Mouse (Mus musculus) small intestine, adult 2 months (tissue): ENCODE measurements around the gene Akap3. TPM values are rescaled to one million over a fixed set of nuclear protein-coding genes. Genes with fewer than 3 reads are reported as not detected.

ENCODE experiments used
- H3K27ac ChIP-seq: fragments of 200-500 bp; 2 replicates; pipeline ENCODE4 v1.5.1; 2012; ENCODE audit warnings: low read depth, low read length, control low read depth, inconsistent platforms; ENCODE audit not compliant: insufficient read depth
- H3K27me3 ChIP-seq: fragments of 200-500 bp; 2 replicates; pipeline ENCODE4 v1.6.1; 2012; ENCODE audit warnings: mild to moderate bottlenecking, moderate library complexity, low read length, inconsistent platforms; ENCODE audit not compliant: control insufficient read depth, insufficient read depth
- H3K36me3 ChIP-seq: fragments of 200-500 bp; 2 replicates; pipeline ENCODE4 v1.6.1; 2012; ENCODE audit warnings: mild to moderate bottlenecking, low read length, control low read depth, inconsistent platforms; ENCODE audit not compliant: control insufficient read depth, insufficient read depth
- H3K4me1 ChIP-seq: fragments of 200-500 bp; 2 replicates; pipeline ENCODE4 v1.6.1; 2012; ENCODE audit warnings: low read length, inconsistent platforms, mixed read lengths; ENCODE audit not compliant: control insufficient read depth, insufficient read depth, insufficient read length
- H3K4me3 ChIP-seq: fragments of 200-500 bp; 2 replicates; pipeline ENCODE4 v1.5.1; 2012; ENCODE audit warnings: low read depth, mild to moderate bottlenecking, control low read depth, inconsistent platforms, low read length, moderate library complexity
- CTCF ChIP-seq: fragments of 200-500 bp; IDR thresholded peaks from 2 replicates; pipeline ENCODE4 v1.5.1; 2012; ENCODE audit warnings: low read depth, mild to moderate bottlenecking, control low read depth, inconsistent platforms, low read length, moderate library complexity, mixed read lengths; ENCODE audit not compliant: insufficient replicate concordance, insufficient read length; ENCODE audit errors: extremely low read depth
- POLR2A ChIP-seq: fragments of 200-500 bp; IDR thresholded peaks from 2 replicates; pipeline ENCODE4 v1.6.1; 2012; ENCODE audit warnings: low read depth, mild to moderate bottlenecking, control low read depth, inconsistent platforms, low read length, moderate library complexity
- WGBS: fragments of 180-500 bp; shearing (Covaris S2); methylation state at CpG from one replicate; pipeline ENCODE4 v1.1.7; 2018; 5-methylcytosine and 5-hydroxymethylcytosine counted together
- polyA plus RNA-seq: library from polyadenylated mRNA; depleted of rRNA; stranded (reverse); fragments of >200 nt; gene quantifications from 2 replicates; pipeline ENCODE4 v1.2.3, GENCODE M21; 2012

Akap3 gene
- polyA plus RNA-seq, 1 experiment, result not detected

DNA sequence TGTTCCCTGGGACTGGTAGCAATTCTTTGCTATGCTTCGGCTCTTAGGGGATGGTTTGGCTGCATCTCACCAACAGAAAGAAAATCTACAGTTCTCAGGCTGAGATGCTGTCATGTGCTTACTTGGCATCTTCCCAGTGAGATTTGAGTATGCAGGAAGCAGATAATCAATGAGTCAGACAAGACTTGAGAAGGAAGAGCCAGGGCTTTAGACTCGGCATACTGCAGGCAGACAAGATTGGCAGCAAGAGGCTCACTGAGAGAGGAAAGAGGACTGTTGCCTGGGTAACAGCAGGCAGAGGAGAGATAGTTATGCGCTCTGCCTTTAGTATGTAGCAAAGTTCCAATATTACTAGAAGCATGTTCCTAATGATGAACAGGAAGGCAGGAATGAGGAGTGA is 29.8 kb upstream of the Akap3 start:
- Histone ChIP-seq H3K27ac (no peak overlapping the region), H3K4me1 (no peaks in the 10 kb centered on the region), H3K27me3 (no peaks in the 10 kb centered on the region), H3K4me3 (no peak overlapping the region), H3K36me3 (peaks cover 64% of the 10 kb centered on the region)
- 83% methylated on average over 3 of the region's 3 CpGs for WGBS
- TF ChIP-seq POLR2A (no peak), CTCF (no peak)

DNA sequence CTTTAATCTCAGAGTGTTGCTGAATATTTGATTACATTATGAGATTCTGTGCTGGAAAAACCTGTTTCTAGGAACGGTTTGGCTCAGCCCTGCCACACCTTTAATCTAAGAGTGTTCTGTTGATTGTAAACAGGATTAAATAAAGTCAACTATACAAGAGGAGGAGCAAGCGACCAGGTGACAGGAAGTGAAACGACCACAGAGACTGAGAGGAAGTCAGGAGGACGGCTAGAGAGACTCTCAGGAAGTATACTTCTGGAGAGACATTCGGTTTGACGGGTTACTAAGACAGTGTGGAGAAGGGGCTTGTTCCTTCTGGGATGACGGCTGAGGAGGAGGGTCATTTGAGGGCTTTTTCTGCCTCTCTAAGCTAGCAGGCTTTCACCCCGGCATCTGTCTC is 16.3 kb upstream of the Akap3 start:
- Histone ChIP-seq H3K36me3 (peaks cover 82% of the 10 kb centered on the region), H3K27ac (no peak overlapping the region), H3K4me3 (no peak overlapping the region), H3K4me1 (no peaks in the 10 kb centered on the region), H3K27me3 (no peaks in the 10 kb centered on the region)
- TF ChIP-seq CTCF (no peak), POLR2A (no peak)
- WGBS, result 79% methylated on average over 8 of the region's 8 CpGs

DNA sequence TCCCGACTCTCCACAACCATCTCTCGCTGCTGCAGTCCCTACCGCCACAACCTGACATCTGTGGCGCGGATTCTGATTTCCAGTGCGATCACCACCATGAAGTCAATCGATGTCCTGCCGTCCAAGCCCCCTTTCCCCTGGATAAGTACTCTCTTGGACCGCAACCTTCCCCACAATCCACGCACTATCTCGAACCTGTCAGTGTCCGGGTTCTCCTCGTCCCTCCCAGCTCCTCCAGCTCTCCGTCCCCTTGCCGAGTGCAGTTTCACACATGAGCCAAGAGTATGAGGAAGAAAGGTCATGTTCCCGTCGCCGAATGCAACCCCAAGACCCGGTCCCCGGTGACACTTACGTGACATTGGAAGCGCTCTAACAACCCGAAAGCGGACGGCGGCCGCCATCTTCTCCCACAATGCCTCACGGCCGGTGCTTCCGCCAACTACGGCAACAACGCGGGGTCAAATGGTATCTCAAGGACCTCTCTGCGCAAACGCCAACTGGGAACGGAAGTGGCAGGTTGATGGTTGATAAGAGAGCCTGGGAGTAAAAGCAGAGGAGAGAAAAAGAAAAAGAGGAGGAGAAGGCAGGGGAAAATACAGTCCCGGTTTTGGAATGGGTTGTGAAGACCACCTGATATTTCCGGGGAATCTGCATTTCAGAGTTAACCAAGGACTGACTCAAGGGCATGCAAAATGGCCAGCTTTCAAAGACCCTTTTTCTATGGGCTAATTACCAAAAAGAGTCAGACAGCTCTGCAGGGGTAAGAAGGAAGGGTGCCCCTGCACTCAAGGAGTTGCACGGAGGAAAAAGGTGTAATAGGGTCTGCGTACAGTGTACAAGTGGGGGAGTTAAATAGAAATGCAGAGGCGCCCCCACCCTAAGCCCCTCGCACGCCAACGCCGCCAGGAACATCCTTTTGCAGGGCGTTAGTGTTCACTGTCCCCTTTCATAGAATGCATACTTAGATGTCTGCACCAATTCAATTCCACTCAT is 3.9 kb upstream of the Akap3 start, which contains the start of gene Ndufa9:
Gene Ndufa9, minus strand, starts transcription at position 425 of the 993 bp plus-strand sequence.
- H3K27me3 ChIP-seq, result no peaks in the 10 kb centered on the region
- WGBS, result 7% methylated on average over 46 of the region's 46 CpGs
- 0 out of 2 replicates have a peak within 1 kb of the TSS, but pooled peaks have one; percentile 51 for H3K27ac ChIP-seq
- peaks cover 6% of the 10 kb centered on the region for H3K36me3 ChIP-seq
- TF ChIP-seq POLR2A (peak; percentile 78), CTCF (no peak)
- peaks cover 13% of the 10 kb centered on the region; the same call in 1 of the 2 replicates for H3K4me1 ChIP-seq
- H3K4me3 ChIP-seq, result peak within 1 kb of the TSS; percentile 96

DNA sequence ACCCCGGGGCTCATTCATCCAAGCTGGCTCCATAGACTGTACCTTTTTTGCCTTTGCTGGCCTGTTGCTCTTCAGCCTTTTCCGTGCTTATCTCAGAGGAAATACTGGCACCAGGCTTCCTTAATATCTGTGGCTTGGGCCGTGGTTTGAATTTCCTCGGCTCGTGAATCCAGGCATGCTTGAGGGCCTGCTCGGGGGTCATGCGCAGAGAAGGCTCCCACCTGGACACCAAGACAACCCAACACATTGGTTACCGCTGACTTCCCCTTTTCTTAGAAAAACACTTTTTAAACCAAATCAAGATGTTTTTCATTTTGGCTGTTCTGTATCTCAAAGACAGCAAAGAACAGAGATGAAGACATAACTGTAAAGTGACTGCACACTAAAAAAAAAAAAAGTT is 24.2 kb downstream of the Akap3 start:
- H3K27ac ChIP-seq, result no peak overlapping the region
- 81% methylated on average over 8 of the region's 8 CpGs for WGBS
- TF ChIP-seq POLR2A (no peak), CTCF (no peak)
- H3K36me3 ChIP-seq, result no peaks in the 10 kb centered on the region
- no peak overlapping the region for H3K4me3 ChIP-seq
- no peaks in the 10 kb centered on the region for H3K4me1 ChIP-seq
- H3K27me3 ChIP-seq, result no peaks in the 10 kb centered on the region

DNA sequence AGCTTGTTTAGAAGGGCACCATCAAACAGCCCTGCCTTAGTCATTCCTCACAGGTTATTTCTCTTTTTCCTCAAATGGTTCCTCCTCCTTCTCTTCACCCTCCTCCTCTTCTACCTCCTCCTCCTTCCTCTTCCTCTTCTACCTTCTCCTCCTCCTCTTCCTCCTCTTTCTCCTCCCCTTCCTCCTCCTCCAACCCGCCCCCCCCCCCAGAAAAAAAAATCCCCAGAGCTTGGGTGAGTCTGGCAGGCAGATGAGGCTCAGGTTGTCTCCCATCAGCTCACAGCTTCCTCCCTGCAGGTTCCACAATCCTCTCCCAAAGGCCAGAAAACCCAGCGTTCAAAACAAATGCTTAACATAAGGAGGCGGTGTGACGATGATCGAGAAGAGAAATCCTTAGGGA is 54.5 kb downstream of the Akap3 start:
- H3K27ac ChIP-seq, result no peak overlapping the region
- no peaks in the 10 kb centered on the region for H3K4me1 ChIP-seq
- TF ChIP-seq CTCF, result no peak
- TF ChIP-seq POLR2A, result no peak
- 86% methylated on average over 4 of the region's 5 CpGs for WGBS
- no peak overlapping the region for H3K4me3 ChIP-seq
- H3K36me3 ChIP-seq, result no peaks in the 10 kb centered on the region
- no peaks in the 10 kb centered on the region for H3K27me3 ChIP-seq

DNA sequence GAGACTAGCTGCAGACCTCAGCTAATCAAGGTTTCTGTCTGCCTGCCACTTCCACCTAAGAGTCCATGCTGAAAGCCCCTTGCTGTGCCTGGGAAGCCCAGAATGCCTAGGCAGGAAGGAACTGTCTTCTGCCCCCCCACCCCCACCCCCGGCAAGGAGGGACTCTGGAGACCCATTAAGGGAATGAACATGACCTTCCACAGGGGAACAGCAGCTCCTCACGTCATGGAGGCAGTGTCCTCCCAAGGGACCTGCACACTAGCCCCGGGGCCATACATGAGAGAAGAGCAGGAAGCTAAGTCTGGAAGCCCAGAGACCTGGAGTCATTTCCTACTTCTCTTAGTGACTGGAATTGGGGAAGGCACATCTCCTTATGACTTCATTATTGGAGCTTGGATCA is 55.0 kb downstream of the Akap3 start:
- no peaks in the 10 kb centered on the region for H3K27me3 ChIP-seq
- H3K36me3 ChIP-seq, result no peaks in the 10 kb centered on the region
- TF ChIP-seq CTCF (no peak), POLR2A (no peak)
- H3K4me3 ChIP-seq, result no peak overlapping the region
- H3K4me1 ChIP-seq, result no peaks in the 10 kb centered on the region
- 74% methylated on average over 3 of the region's 3 CpGs for WGBS
- H3K27ac ChIP-seq, result no peak overlapping the region

DNA sequence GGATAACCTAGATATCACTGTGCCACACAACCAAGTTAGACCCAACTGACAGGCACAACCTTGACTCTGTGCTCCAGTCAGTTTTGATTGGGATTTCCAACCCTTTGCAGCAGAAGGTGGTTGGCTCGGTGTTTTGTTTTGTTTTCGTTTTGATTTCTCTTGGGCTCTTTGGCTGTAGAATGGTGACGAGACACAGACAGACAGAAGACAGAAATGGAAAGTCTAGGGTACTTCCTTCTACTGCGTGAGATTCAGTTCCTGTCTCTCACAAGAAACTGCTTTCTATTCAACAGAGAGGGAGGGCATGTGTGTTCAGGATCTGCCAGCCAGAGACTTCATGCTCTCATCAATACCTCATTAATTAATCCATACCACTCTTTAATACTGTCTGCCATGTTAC is 57.8 kb downstream of the Akap3 start:
- Histone ChIP-seq H3K4me1 (no peaks in the 10 kb centered on the region), H3K4me3 (no peak overlapping the region), H3K27ac (no peak overlapping the region; the same call in 1 of the 2 replicates), H3K27me3 (no peaks in the 10 kb centered on the region), H3K36me3 (no peaks in the 10 kb centered on the region)
- TF ChIP-seq POLR2A (no peak), CTCF (no peak)
- WGBS, result 62% methylated on average over 4 of the region's 4 CpGs
